Mouse (Mus musculus) embryonic fibroblast, embryonic 13.5 days (primary cell): ENCODE data around the gene Ino80d.

Source experiments
- CTCF ChIP-seq: IDR thresholded peaks from 2 replicates; pipeline ENCODE4 v1.5.1; 2011; ENCODE audit warnings: mild to moderate bottlenecking, control low read depth, low read length, moderate library complexity, borderline replicate concordance; ENCODE audit not compliant: insufficient read depth
- POLR2A ChIP-seq: IDR thresholded peaks from 2 replicates; pipeline ENCODE4 v1.6.1; 2011; ENCODE audit warnings: low read depth, mild to moderate bottlenecking, control low read depth, low read length, moderate library complexity

DNA sequence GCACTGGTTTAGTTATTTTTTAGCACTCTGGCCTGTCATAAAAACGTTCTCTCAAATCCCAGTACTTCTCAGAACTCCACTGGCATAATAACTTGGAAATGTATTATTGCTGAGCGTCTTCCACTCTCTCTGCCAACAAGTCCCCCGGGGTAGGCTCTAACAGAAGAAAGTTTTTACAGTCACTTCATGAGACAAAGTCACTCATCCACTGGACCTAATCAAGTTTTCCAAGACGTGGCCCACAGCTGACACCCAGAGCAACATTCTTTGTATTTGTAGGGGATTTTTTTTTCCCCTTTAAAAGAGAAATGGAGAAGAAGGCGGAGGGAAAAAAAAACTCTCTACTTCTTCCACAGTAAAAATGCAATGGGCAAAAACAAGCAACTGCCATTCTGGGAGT lies 157.9 kb downstream of the Ino80d start:
- no peak for TF ChIP-seq CTCF
- TF ChIP-seq POLR2A: no peak
